Mouse (Mus musculus) fat pad, adult 2 months (tissue): ENCODE measurements around the gene Polr2i.
"Not testable (repeated sequence)": the region's sequence is repeated elsewhere in the genome, so short reads cannot be mapped to it uniquely, and the experiment has no call there.

Experiments
- DNase-seq: peaks from one replicate; pipeline ENCODE4 v3.0.0-alpha.2; 2011; ENCODE audit warnings: low read depth, low spot score; ENCODE audit errors: extremely low read depth

The Polr2i gene

DNA sequence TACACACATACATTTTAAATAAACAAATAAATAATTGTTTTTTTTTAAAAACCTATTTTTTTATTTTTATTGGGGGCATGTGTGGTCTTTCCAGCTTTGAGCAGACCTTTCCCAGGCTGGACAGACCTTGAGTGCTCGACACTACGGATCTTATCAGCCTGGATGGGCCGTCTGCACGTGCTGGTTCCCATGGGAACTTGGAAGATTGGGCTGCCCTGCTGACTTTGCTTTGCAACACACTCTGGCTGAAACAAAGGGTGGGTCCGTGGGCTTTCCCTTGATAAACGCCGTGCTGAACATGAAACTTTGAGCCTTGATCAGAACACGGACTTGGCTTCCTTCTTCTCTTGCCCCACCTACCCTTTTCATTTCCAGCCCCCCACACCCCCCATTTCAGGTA is 27.4 kb upstream of the Polr2i start:
- DNase-seq = no peak

DNA sequence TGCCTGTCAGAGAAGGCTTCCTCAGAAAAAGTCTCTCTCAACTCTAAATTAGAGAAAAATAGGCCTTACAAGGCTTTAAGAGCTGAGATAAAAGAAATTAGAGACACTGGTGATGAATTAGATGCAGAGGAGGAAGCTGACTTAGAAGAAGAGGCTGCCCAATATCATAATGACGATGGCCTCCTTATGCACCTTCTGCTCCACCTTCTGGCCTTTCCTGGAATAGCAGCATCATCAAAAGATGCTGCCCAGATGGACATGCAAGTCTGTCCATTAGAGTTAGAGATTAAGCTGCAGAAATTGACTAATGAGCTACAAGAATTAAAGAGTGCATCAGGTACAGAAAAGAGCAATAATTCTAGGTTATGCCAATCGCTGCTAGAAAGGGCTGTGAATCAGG is 26.4 kb upstream of the Polr2i start:
- DNase-seq = no peak

DNA sequence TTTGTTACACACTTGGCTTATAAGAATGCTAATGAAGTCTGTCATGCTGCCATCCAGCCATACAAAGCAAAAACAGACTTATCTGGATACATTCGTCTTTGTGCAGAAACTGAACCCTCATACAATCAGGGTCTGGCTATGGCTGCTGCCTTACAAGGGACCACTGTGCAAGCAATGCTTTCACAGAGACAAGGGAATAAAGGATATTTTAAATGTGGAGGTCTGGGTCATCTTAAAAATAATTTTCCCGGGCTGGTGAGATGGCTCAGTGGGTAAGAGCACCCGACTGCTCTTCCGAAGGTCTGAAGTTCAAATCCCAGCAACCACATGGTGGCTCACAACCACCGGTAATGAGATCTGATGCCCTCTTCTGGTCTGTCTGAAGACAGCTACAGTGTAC is 25.4 kb upstream of the Polr2i start:
- not testable (repeated sequence) for DNase-seq

DNA sequence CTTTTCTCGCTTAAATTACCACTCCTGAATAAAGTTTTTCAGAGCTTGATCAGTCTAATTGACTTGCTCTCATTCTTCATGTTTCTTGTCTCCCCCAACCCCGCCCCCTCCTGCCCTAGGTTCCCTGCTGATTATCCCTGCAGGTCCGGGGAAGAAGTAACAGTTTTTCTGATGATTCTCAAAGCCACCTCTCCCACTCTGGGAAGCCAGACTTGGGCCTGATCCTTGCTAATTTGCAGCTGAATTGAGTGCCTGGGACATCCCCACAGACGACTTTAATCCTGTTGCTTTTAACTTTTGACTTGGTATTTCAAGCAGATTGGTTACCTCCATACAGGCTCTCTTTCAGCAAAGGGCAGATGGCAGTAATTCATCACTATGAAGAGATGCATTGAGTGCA is 20.7 kb upstream of the Polr2i start:
- no peak for DNase-seq

DNA sequence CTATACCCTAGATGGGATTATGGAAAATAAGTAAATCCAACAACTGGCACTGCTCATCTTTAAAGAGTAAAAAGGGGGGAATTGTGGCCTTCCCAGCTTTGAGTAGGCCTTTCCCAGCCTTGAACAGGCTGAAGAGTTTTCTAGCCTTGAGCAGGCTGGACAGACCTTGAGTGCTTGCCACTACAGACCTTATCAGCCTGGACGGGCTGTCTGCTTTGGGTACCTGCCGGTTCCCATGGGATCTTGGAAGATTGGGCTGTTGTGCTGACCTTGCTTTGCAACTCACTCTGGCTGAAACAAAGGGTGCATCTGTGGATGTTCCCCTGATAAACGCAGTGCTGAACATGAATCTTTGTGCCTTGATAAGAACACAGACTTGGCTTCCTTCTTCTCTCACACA is 17.9 kb upstream of the Polr2i start:
- DNase-seq = no peak

GRCm38 (mm10) chr7:30215875-30216274 is 15.9 kb upstream of the Polr2i start:
- DNase-seq = no peak

DNA sequence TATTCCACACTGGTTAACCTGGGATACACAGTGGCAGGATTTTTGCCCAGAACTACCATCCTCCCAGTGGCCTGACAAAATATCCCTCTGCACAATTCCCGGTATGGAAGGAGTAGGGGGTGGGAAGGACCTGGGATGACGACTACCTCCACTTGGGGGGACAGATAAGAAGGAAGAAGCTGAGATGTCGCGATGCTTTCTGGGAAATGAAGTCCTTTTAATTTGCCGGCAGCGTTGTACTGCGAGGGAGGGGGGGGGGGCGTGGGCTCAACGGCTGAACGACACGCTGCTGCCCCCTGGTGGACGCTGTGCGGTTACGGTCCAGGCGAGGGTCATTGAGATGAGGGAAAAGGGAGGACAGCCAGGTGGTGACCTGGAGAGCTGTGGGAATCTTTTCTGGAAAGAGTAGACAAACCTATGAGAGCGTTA is 15.0 kb upstream of the Polr2i start:
- no peak for DNase-seq

- no peak for DNase-seq
Measured at GRCm38 (mm10) chr7:30217277-30217676, 14.5 kb upstream of the Polr2i start.

GRCm38 (mm10) chr7:30219293-30220007 is 12.3 kb upstream of the Polr2i start:
- DNase-seq = no peak

GRCm38 (mm10) chr7:30220008-30220356 is 11.8 kb upstream of the Polr2i start:
- DNase-seq = no peak

GRCm38 (mm10) chr7:30221433-30221832 is 10.3 kb upstream of the Polr2i start:
- DNase-seq = no peak

- no peak for DNase-seq
Measured at GRCm38 (mm10) chr7:30222205-30222604, 9.5 kb upstream of the Polr2i start.

DNA sequence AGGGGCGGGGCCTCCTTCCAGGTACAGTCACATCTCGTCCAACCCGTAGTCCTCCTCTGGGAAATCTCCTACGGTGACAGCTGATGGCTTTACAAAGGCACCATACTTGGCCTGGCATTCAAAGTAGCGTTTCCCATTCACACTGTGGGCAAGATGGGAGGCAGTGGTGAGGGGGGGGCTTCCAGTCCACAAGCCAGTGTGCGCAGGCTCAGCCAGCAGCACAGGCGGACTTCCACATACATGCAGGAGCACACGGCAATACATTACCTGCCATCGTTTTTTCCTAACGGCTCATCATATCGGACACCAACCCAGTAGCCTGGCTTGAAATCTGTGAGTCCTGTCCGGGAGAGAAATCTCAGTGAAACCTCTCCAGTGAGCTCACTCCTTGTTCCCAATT is 7.5 kb upstream of the Polr2i start:
- no peak for DNase-seq

GRCm38 (mm10) chr7:30231328-30231668 is 450 bp upstream of the Polr2i start:
- DNase-seq = no peak

DNA sequence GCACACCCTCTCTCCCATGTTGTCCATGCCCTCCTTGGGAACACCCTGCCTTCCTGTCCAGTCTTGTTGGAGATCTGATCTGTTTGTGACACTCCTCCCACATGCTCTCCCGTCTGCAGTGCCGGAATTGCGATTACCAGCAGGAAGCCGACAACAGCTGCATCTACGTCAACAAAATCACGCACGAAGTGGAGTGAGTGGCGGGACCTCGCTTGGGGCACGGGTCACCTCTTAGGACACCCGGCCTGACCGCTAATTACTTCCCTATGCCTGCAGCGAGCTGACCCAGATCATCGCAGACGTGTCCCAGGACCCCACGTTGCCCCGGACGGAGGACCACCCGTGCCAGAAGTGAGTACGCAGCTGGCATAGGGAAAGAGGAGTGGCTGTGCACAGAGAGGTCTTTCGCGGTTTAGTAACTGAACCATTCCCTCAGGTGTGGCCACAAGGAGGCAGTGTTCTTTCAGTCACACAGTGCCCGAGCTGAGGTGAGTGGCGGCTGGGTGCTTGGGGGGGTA is 942 bp downstream of the Polr2i start:
- no peak for DNase-seq

DNA sequence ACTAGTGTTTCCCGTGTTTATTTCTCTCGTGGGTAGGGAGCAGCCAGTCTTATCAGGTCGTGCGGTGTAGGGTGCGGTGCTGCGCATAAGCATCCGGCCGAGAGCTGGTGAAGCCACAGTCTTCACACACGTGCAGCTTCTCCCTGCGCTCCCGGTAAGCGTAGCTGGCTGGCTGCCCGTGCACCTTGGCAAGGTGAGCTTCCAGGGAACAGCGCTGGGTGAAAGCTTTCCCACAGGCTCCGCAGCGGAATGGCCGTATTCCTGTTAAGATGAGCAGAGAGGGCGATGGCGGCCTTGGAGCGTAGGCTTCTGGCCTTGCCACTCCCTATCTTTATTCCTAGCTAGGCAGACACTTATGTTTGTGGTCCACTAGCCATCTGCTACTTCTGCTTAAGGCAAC is 1.6 kb downstream of the Polr2i start:
- no peak for DNase-seq

DNA sequence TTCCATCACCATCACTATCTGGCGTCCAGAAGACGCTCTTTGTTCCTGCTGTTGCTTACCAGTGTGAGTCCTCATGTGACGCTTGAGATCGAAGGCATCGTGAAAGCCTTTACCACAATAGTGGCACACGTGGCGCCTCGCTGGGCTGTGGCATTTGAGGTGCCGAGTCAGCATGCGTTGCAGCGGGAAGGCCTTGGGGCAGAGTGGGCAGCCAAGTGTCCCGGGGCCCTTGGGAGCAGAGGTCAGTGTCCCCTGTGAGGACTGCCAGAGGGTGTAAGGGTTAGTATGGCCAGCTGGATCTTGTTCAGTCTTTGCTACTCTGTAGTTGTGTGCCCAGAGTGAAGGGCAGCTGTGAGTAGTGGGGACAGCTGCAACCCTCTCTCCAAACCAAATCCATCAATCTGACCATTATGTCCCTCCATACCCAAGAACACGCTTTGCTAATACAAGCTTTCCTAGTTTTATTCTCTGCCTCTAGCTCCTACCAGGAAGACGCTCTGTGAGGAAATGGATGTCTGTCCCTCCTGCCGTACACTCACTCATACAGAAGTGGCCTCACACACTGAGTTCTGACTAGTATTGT is 2.6 kb downstream of the Polr2i start:
- no peak for DNase-seq

DNA sequence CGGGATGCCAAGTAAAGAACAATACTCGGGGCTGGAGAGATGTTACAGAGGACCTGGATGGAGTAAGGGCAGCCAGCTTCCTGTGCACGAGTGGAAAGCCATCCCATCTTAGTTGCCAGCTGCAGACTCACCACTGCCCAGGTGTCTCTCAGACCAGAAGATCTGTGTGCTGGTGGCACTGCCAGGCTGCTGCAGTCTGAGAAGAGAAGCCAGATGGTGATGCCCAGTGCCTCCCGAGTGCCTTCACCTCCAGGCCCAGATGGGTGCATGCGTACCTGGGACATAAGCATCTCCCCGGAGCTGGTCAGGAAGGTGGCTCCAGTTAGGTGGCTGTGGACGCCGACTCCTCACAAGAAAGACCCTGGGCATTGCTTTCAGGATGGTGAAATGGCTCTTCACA is 3.3 kb downstream of the Polr2i start:
- DNase-seq = no peak

DNA sequence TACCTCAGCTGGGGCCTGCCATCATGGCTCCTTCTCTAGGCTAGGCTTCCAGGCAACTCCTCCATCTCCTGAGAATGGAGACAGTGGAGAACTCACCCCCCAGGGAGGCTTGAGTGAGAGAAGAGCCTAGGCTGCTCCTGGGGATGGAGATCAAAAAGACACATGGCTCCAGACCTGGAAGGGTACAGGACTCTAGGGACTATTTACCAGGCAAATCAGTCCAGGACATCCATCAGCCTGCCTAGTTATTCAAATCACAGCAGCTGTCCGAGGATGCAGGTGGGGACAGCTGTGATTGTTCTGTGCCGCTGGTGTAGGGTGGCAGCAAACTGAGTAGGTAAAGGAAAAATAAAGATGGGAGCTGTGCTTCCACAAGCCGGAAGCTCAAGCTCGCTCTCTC is 3.9 kb downstream of the Polr2i start, which contains the start of gene Ovol3:
Gene Ovol3, minus strand, starts transcription at position 101 of the 400 bp plus-strand sequence.
- DNase-seq = no peak

GRCm38 (mm10) chr7:30237374-30237773 is 5.6 kb downstream of the Polr2i start:
- DNase-seq = not testable (repeated sequence)

GRCm38 (mm10) chr7:30251956-30252954 is 20.5 kb downstream of the Polr2i start:
- DNase-seq = no peak

DNA sequence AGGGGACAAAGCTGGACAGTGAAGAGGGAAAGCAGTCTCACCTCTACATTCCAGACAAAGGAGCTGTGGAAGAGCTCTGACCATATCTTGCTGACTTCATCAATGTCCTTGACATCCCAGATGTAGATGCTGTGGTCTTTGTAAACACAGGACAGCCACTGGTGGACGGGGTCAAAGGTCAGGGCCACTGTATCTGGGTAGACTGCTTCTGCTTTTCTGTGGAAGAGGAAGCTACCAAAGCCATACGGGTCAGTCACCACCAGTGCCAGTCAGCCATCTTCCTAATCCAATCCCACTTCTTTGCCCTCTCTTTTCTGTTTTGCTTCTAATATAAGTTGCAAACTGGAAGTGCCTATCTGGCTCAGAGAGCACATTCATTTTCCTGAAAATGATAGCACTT is 33.3 kb downstream of the Polr2i start:
- DNase-seq = no peak
